Mouse (Mus musculus) gonadal fat pad, adult 2 months (tissue): ENCODE measurements around the gene Zpr1. TPM values are rescaled to one million over a fixed set of nuclear protein-coding genes. Genes with fewer than 3 reads are reported as not detected.

Source experiments
- DNase-seq: peaks from one replicate; pipeline ENCODE4 v3.0.0-alpha.2; 2012; ENCODE audit warnings: low read depth
- polyA plus RNA-seq: library from polyadenylated mRNA; depleted of rRNA; stranded (reverse); fragments of >200 nt; gene quantifications from 2 replicates; pipeline ENCODE4 v1.2.3, GENCODE M21; 2012; rRNA removed

Zpr1 gene
- polyA plus RNA-seq, 1 experiment = 23.9 TPM

- no peak for DNase-seq
These were observed 55.8 kb downstream of the Zpr1 start for GRCm38 (mm10) chr9:46328572-46329249.

GRCm38 (mm10) chr9:46329250-46329648 is 56.4 kb downstream of the Zpr1 start:
- no peak for DNase-seq

- DNase-seq = no peak
These were observed 57.1 kb downstream of the Zpr1 start for GRCm38 (mm10) chr9:46329801-46330585.

- no peak for DNase-seq
These were observed 57.7 kb downstream of the Zpr1 start for GRCm38 (mm10) chr9:46330586-46330895.

- DNase-seq = no peak
These were observed 58.4 kb downstream of the Zpr1 start for GRCm38 (mm10) chr9:46331301-46331700.

Other genes starting within 250 kb of the Zpr1 start
- gene Apoa1, start 44.5 kb upstream of the Zpr1 start, polyA plus RNA-seq = 0.58 and 5.2 TPM in 2 replicates
- 1.9 and 11.9 TPM in 2 replicates for gene Apoc3, start 37.4 kb upstream of the Zpr1 start, polyA plus RNA-seq
- gene Apoa4, start 32.4 kb upstream of the Zpr1 start, polyA plus RNA-seq = 0.71 TPM in 1 of 2 replicates, not detected in the other
- 0.19 and 1.1 TPM in 2 replicates for gene Apoa5, start 4.4 kb upstream of the Zpr1 start, polyA plus RNA-seq
- gene Bud13, start 9.9 kb downstream of the Zpr1 start, polyA plus RNA-seq = 7.6 and 8.1 TPM in 2 replicates
- gene 4931429L15Rik, start 46.9 kb downstream of the Zpr1 start, polyA plus RNA-seq = 0.99 TPM in 1 of 2 replicates, not detected in the other